Mouse (Mus musculus) hindbrain, embryonic 14.5 days (tissue): ENCODE results near the gene Gm5862. TPM values are rescaled to one million over a fixed set of nuclear protein-coding genes. Genes with fewer than 3 reads are reported as not detected.
"Not testable (repeated sequence)": the region's sequence is repeated elsewhere in the genome, so short reads cannot be mapped to it uniquely, and the experiment has no call there.

Experiments
- ATAC-seq: fragments of 200-750 bp; cut with Nextera tagmentation; 2 replicates; pipeline ENCODE4 v1.8.0; 2017; ENCODE audit warnings: moderate number of reproducible peaks, mild to moderate bottlenecking, moderate TSS enrichment, moderate library complexity; ENCODE audit not compliant: low FRiP score
- DNase-seq: peaks from one replicate; pipeline ENCODE4 v3.0.0-alpha.2; 2015; ENCODE audit warnings: low spot score
- H3K27ac ChIP-seq: fragments of 300-500 bp; sonication (generic); 2 replicates; pipeline ENCODE4 v1.5.1; 2014; ENCODE audit warnings: mild to moderate bottlenecking, moderate library complexity
- H3K27me3 ChIP-seq: fragments of 300-500 bp; sonication (generic); 2 replicates; pipeline ENCODE4 v1.6.1; 2014; ENCODE audit warnings: mild to moderate bottlenecking, low read length, mixed read lengths; ENCODE audit not compliant: control insufficient read depth, insufficient read depth
- H3K36me3 ChIP-seq: fragments of 300-500 bp; sonication (generic); replicated peaks from 2 replicates; pipeline ENCODE4 v1.6.1; 2014; ENCODE audit not compliant: control insufficient read depth, insufficient read depth
- H3K4me1 ChIP-seq: fragments of 300-500 bp; sonication (generic); replicated peaks from 2 replicates; pipeline ENCODE4 v1.6.1; 2014; ENCODE audit warnings: antibody characterized with exemption, low read length, mixed read lengths; ENCODE audit not compliant: control insufficient read depth, insufficient read depth
- H3K4me2 ChIP-seq: fragments of 300-500 bp; sonication (generic); replicated peaks from 2 replicates; pipeline ENCODE4 v1.6.1; 2014; ENCODE audit warnings: mild to moderate bottlenecking, moderate library complexity
- H3K4me3 ChIP-seq: fragments of 300-500 bp; sonication (generic); replicated peaks from 2 replicates; pipeline ENCODE4 v1.5.1; 2014; ENCODE audit warnings: mild to moderate bottlenecking, low read length
- H3K9ac ChIP-seq: fragments of 300-500 bp; sonication (generic); 2 replicates; pipeline ENCODE4 v1.6.1; 2014
- H3K9me3 ChIP-seq: fragments of 300-500 bp; sonication (generic); 2 replicates; pipeline ENCODE4 v1.6.1; 2016; ENCODE audit warnings: low read length; ENCODE audit not compliant: control insufficient read depth
- WGBS: fragments of 180-500 bp; shearing (Covaris S2); extraction: QIAGEN DNeasy Blood & Tissue Kit; methylation state at CpG from one replicate; pipeline ENCODE4 v1.1.7; 2014; 5-methylcytosine and 5-hydroxymethylcytosine counted together
- polyA plus RNA-seq: library from polyadenylated mRNA; unstranded; fragments of >200 nt; fragmentation: Nextera tagmentation; extraction: Ambion mirVana; gene quantifications from 2 replicates; pipeline ENCODE4 v1.2.1, GENCODE M21; 2014

The Gm5862 gene
- polyA plus RNA-seq: 0.12 TPM in 1 of 2 replicates, not detected in the other

DNA sequence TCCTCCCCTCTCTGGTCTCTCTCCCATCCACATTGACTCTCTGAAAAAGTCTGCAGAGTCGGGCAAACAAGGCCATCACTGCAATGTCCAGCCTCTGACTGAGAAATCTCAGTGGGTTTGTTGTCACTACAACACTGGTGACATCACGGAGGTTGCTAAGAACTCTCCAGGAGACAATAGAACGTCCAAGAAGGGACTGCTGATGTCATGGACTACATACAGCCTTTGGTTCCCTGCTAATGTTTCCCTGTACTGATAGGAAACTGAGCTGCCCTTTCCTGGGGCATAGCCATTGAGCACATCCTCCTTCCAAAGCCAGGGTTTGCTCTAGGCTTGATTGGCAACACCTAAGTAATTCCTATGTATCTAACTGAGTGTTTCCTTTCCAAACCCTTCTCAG is at the start of gene Gm5862:
Gene Gm5862 (minus strand): TSS at position 101 of the 400 bp plus-strand sequence.
- H3K36me3 ChIP-seq, H3K9me3 ChIP-seq, DNase-seq, H3K4me2 ChIP-seq, H3K27ac ChIP-seq, H3K9ac ChIP-seq, ATAC-seq, H3K4me1 ChIP-seq, H3K27me3 ChIP-seq, H3K4me3 ChIP-seq: not testable (repeated sequence)
- no CpG with 5 or more reads among the region's 3 CpGs for WGBS

DNA sequence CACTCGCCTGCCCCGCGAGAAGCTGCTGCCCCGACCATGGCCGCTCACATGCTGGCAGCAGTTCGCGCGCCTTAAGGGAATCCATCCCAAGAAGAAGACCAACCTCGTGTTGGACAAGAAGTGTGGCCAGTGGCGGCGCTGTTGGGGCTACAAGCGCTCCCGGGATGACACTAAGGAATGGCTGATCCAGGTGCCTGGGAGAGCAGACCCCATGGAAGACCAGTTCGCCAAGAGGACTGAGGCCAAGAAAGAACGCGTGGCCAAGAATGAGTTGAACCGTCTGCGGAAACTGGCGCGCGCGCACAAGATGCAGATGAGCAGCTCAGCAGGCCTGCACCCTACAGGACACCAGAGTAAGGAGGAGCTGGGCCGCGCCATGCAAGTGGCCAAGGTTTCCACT is 48.0 kb upstream of the Gm5862 start:
- H3K27me3 ChIP-seq: no peaks in the 10 kb centered on the region
- H3K9me3 ChIP-seq: peaks cover 7% of the 10 kb centered on the region; the same call in 1 of the 2 replicates
- DNase-seq: no peak
- H3K4me1 ChIP-seq: no peaks in the 10 kb centered on the region
- no peak for ATAC-seq
- no peak overlapping the region for H3K9ac ChIP-seq
- no peak overlapping the region for H3K4me3 ChIP-seq
- no peaks in the 10 kb centered on the region for H3K36me3 ChIP-seq
- no peak overlapping the region for H3K27ac ChIP-seq
- H3K4me2 ChIP-seq: no peak overlapping the region
- WGBS: 91% methylated on average over 24 of the region's 24 CpGs

DNA sequence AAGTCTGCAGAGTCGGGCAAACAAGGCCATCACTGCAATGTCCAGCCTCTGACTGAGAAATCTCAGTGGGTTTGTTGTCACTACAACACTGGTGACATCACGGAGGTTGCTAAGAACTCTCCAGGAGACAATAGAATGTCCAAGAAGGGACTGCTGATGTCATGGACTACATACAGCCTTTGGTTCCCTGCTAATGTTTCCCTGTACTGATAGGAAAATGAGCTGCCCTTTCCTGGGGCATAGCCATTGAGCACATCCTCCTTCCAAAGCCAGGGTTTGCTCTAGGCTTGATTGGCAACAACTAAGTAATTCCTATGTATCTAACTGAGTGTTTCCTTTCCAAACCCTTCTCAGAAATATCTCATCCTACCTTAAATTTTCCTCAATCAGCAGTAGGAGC is 35.8 kb upstream of the Gm5862 start, which contains the start of gene Gm7347:
Gene Gm7347 (minus strand): TSS at position 101 of the 400 bp plus-strand sequence.
- not testable (repeated sequence) for H3K36me3 ChIP-seq, ATAC-seq, DNase-seq, H3K4me3 ChIP-seq, H3K9me3 ChIP-seq, H3K27me3 ChIP-seq, H3K4me2 ChIP-seq, H3K9ac ChIP-seq, H3K27ac ChIP-seq, H3K4me1 ChIP-seq
- no CpG with 5 or more reads among the region's 2 CpGs for WGBS

DNA sequence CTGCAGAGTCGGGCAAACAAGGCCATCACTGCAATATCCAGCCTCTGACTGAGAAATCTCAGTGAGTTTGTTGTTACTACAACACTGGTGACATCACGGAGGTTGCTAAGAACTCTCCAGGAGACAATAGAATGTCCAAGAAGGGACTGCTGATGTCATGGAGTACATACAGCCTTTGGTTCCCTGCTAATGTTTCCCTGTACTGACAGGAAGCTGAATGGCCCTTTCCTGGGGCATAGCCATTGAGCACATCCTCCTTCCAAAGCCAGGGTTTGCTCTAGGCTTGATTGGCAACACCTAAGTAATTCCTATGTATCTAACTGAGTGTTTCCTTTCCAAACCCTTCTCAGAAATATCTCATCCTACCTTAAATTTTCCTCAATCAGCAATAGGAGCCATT is 16.7 kb upstream of the Gm5862 start, which contains the start of gene Speer4a:
Gene Speer4a (minus strand): TSS at position 101 of the 400 bp plus-strand sequence.
- H3K27me3 ChIP-seq, ATAC-seq, H3K4me1 ChIP-seq, H3K27ac ChIP-seq, H3K4me2 ChIP-seq, DNase-seq, H3K4me3 ChIP-seq, H3K9me3 ChIP-seq, H3K9ac ChIP-seq, H3K36me3 ChIP-seq: not testable (repeated sequence)
- WGBS: 78% methylated on average over 2 of the region's 2 CpGs

DNA sequence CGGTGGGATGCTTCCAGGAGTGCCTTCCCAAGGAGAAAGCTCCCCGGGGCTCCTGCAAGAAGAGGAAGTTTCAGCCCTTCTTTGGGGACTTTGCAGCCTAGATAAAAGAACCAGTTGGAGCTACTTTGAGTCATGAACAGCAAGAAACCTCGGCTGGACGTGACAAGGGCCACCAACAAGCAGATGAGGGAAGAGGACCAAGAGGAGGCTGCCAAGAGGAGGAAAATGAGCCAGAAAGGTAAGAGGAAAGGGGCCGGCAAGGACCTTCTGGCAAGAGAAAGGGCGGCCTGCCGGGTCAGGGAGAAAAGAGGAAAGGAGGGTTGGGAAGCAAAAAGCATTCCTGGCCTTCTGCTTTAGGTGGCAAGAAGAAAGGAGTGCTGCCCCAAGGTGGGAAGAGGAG is 15.0 kb downstream of the Gm5862 start:
- not testable (repeated sequence) for ATAC-seq

DNA sequence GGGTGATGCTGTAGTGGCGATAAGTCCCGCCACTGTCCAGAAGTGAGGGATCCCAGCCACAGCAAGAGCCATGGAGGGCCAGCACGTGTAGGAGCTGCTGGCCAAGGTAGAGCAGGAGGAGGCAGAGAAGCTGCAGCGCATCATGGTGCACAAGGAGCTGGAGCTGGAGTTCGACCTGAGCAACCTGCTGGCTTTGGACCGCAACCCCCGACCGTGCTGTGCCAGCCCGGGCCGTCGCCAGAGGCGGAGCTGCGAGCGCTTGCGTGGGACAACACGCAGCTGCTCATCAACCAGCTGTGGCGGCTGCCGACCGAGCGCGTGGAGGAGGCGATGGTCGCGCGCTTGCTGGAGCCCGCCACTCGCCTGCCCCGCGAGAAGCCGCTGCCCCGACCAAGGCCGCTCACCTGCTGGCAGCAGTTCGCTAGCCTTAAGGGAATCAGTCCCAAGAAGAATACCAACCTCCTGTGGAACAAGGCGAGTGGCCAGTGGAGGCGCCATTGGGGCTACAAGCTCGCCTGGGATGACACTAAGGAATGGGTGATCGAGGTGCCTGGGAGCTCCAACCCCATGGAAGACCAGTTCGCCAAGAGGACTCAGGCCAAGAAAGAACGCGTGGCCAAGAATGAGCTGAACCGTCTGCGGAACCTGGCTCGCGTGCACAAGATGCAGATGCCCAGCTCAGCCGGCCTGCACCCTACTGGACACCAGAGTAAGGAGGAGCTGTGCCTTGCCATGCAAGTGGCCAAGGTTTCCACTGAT is 15.6 kb downstream of the Gm5862 start:
- H3K4me3 ChIP-seq: peak overlapping the region; percentile 33
- H3K4me1 ChIP-seq, H3K27ac ChIP-seq, H3K27me3 ChIP-seq, H3K36me3 ChIP-seq, H3K9me3 ChIP-seq: not testable (repeated sequence)
- peak overlapping the region; percentile 64 for H3K4me2 ChIP-seq
- ATAC-seq (peak; percentile 93), DNase-seq (peak; percentile 61)
- H3K9ac ChIP-seq: peak overlapping the region; percentile 47
- WGBS: 21% methylated on average over 41 of the region's 45 CpGs

More for the DNA sequence above, 15.0 kb downstream of the Gm5862 start:
- H3K4me3 ChIP-seq: peak overlapping the region; percentile 33
- not testable (repeated sequence) for H3K27ac ChIP-seq, H3K9me3 ChIP-seq, DNase-seq, H3K27me3 ChIP-seq, H3K36me3 ChIP-seq, H3K9ac ChIP-seq, H3K4me1 ChIP-seq
- H3K4me2 ChIP-seq: peak overlapping the region; percentile 64
- 77% methylated on average over 6 of the region's 7 CpGs for WGBS

DNA sequence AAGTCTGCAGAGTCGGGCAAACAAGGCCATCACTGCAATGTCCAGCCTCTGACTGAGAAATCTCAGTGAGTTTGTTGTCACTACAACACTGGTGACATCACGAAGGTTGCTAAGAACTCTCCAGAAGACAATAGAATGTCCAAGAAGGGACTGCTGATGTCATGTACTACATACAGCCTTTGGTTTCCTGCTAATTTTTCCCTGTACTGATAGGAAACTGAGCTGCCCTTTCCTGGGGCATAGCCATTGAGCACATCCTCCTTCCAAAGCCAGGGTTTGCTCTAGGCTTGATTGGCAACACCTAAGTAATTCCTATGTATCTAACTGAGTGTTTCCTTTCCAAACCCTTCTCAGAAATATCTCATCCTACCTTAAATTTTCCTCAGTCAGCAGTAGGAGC is 18.0 kb downstream of the Gm5862 start, which contains the start of gene Gm1979:
Gene Gm1979 (minus strand): TSS at position 101 of the 400 bp plus-strand sequence.
- not testable (repeated sequence) for H3K36me3 ChIP-seq, H3K4me2 ChIP-seq, DNase-seq, H3K9ac ChIP-seq, H3K4me1 ChIP-seq, H3K9me3 ChIP-seq, ATAC-seq, H3K27me3 ChIP-seq, H3K27ac ChIP-seq, H3K4me3 ChIP-seq
- WGBS: 89% methylated on average over 1 of the region's 2 CpGs

DNA sequence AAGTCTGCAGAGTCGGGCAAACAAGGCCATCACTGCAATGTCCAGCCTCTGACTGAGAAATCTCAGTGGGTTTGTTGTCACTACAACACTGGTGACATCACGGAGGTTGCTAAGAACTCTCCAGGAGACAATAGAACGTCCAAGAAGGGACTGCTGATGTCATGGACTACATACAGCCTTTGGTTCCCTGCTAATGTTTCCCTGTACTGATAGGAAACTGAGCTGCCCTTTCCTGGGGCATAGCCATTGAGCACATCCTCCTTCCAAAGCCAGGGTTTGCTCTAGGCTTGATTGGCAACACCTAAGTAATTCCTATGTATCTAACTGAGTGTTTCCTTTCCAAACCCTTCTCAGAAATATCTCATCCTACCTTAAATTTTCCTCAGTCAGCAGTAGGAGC is 34.2 kb downstream of the Gm5862 start, which contains the start of gene Gm21698:
Gene Gm21698 (minus strand): TSS at position 101 of the 400 bp plus-strand sequence.
- not testable (repeated sequence) for H3K4me1 ChIP-seq, H3K27ac ChIP-seq, H3K4me2 ChIP-seq, H3K9ac ChIP-seq, H3K4me3 ChIP-seq, H3K36me3 ChIP-seq, ATAC-seq, DNase-seq, H3K9me3 ChIP-seq, H3K27me3 ChIP-seq
- no CpG with 5 or more reads among the region's 3 CpGs for WGBS

DNA sequence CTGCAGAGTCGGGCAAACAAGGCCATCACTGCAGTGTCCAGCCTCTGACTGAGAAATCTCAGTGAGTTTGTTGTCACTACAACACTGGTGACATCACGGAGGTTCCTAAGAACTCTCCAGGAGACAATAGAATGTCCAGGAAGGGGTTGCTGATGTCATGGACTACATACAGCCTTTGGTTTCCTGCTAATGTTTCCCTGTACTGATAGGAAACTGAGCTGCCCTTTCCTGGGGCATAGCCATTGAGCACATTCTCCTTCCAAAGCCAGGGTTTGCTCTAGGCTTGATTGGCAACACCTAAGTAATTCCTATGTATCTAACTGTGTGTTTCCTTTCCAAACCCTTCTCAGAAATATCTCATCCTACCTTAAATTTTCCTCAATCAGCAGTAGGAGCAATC is 50.2 kb downstream of the Gm5862 start, which contains the start of gene Gm21680:
Gene Gm21680 (minus strand): TSS at position 101 of the 400 bp plus-strand sequence.
- not testable (repeated sequence) for H3K9me3 ChIP-seq, H3K27me3 ChIP-seq, DNase-seq, ATAC-seq, H3K9ac ChIP-seq, H3K4me1 ChIP-seq, H3K36me3 ChIP-seq, H3K4me3 ChIP-seq, H3K4me2 ChIP-seq, H3K27ac ChIP-seq
- no CpG with 5 or more reads among the region's 2 CpGs for WGBS
